Mouse (Mus musculus) midbrain, embryonic 11.5 days (tissue): ENCODE results near the gene Stac3. TPM values are rescaled to one million over a fixed set of nuclear protein-coding genes. Genes with fewer than 3 reads are reported as not detected.

Source experiments
- ATAC-seq: fragments of 200-750 bp; cut with Nextera tagmentation; 2 replicates; pipeline ENCODE4 v1.8.0; 2017; ENCODE audit warnings: moderate TSS enrichment, moderate library complexity; ENCODE audit not compliant: low FRiP score
- DNase-seq: peaks from one replicate; pipeline ENCODE4 v3.0.0; 2015; ENCODE audit warnings: low spot score; ENCODE audit errors: missing footprints
- H3K27ac ChIP-seq: fragments of 300-500 bp; sonication (generic); 2 replicates; pipeline ENCODE4 v1.5.1; 2014; ENCODE audit warnings: low read depth, low read length
- H3K27me3 ChIP-seq: fragments of 300-500 bp; sonication (generic); 2 replicates; pipeline ENCODE4 v1.6.1; 2014; ENCODE audit warnings: mild to moderate bottlenecking, low read length, moderate library complexity, mixed read lengths; ENCODE audit not compliant: control insufficient read depth, insufficient read depth
- H3K36me3 ChIP-seq: fragments of 300-500 bp; sonication (generic); 2 replicates; pipeline ENCODE4 v1.6.1; 2014; ENCODE audit warnings: mild to moderate bottlenecking, low read length, moderate library complexity, mixed read lengths; ENCODE audit not compliant: control insufficient read depth, insufficient read depth
- H3K4me1 ChIP-seq: fragments of 300-500 bp; sonication (generic); 2 replicates; pipeline ENCODE4 v1.6.1; 2014; ENCODE audit warnings: low read length; ENCODE audit not compliant: control insufficient read depth, insufficient read depth
- H3K4me2 ChIP-seq: fragments of 300-500 bp; sonication (generic); 2 replicates; pipeline ENCODE4 v1.6.1; 2014; ENCODE audit warnings: mild to moderate bottlenecking, moderate library complexity
- H3K4me3 ChIP-seq: fragments of 300-500 bp; sonication (generic); 2 replicates; pipeline ENCODE4 v1.5.1; 2014; ENCODE audit warnings: low read depth, low read length
- H3K9ac ChIP-seq: fragments of 300-500 bp; sonication (generic); 2 replicates; pipeline ENCODE4 v1.6.1; 2014; ENCODE audit warnings: low read length
- H3K9me3 ChIP-seq: fragments of 300-500 bp; sonication (generic); 2 replicates; pipeline ENCODE4 v1.6.1; 2016; ENCODE audit warnings: low read length; ENCODE audit not compliant: control insufficient read depth
- WGBS: fragments of 180-500 bp; shearing (Covaris S2); extraction: QIAGEN DNeasy Blood & Tissue Kit; methylation state at CpG from one replicate; pipeline ENCODE4 v1.1.7; 2014; 5-methylcytosine and 5-hydroxymethylcytosine counted together
- polyA plus RNA-seq: library from polyadenylated mRNA; unstranded; fragments of >200 nt; fragmentation: Nextera tagmentation; extraction: Ambion mirVana; gene quantifications from 2 replicates; pipeline ENCODE4 v1.2.1, GENCODE M21; 2014

Gene Stac3
- polyA plus RNA-seq, 1 experiment from 2014 or later = 0.14 TPM

GRCm38 (mm10) chr10:127530945-127531344 is 29.5 kb downstream of the Stac3 start:
- 2% methylated on average over 19 of the region's 25 CpGs for WGBS
- no peak for DNase-seq
- H3K4me2 ChIP-seq = peak overlapping the region; percentile 40

GRCm38 (mm10) chr10:127531548-127531947 is 30.1 kb downstream of the Stac3 start:
- no peak overlapping the region; the same call in 1 of the 2 replicates for H3K27ac ChIP-seq
- H3K4me2 ChIP-seq = peak overlapping the region; percentile 40

More at GRCm38 (mm10) chr10:127530945-127531344, 29.5 kb downstream of the Stac3 start:
- no peak for ATAC-seq
- H3K4me3 ChIP-seq = peak overlapping the region; percentile 20
- H3K36me3 ChIP-seq = no peaks in the 10 kb centered on the region
- H3K4me1 ChIP-seq = peaks cover 45% of the 10 kb centered on the region
- no peak overlapping the region for H3K27ac ChIP-seq
- no peaks in the 10 kb centered on the region for H3K9me3 ChIP-seq
- no peak overlapping the region for H3K9ac ChIP-seq
- H3K27me3 ChIP-seq = peaks cover 99% of the 10 kb centered on the region

GRCm38 (mm10) chr10:127534036-127534928 is 32.8 kb downstream of the Stac3 start, which contains the start of gene Nxph4:
Gene Nxph4, minus strand, starts transcription at chr10:127534559.
- H3K9ac ChIP-seq = peak within 1 kb of the TSS; percentile 55
- no peak for DNase-seq
- H3K27me3 ChIP-seq = peaks cover 72% of the 10 kb centered on the region
- WGBS = under 1% methylated on average over 72 of the region's 78 CpGs
- H3K4me3 ChIP-seq = peak within 1 kb of the TSS; percentile 41
- peak within 1 kb of the TSS; percentile 63 for H3K4me2 ChIP-seq
- H3K9me3 ChIP-seq = no peaks in the 10 kb centered on the region
- H3K36me3 ChIP-seq = no peaks in the 10 kb centered on the region; the same call in 1 of the 2 replicates
- peaks cover 32% of the 10 kb centered on the region for H3K4me1 ChIP-seq
- ATAC-seq = no peak; the same call in 1 of the 2 replicates
- H3K27ac ChIP-seq = 0 out of 2 replicates have a peak within 1 kb of the TSS, but pooled peaks have one; percentile 5

More at GRCm38 (mm10) chr10:127531548-127531947, 30.1 kb downstream of the Stac3 start:
- 0% methylated on average over 4 of the region's 4 CpGs for WGBS
- Histone ChIP-seq H3K36me3 (no peaks in the 10 kb centered on the region), H3K27me3 (peaks cover 99% of the 10 kb centered on the region), H3K4me3 (0 out of 2 replicates have a peak overlapping the region, but pooled peaks have one; percentile 20), H3K9me3 (no peaks in the 10 kb centered on the region), H3K4me1 (peaks cover 44% of the 10 kb centered on the region), H3K9ac (no peak overlapping the region)
- DNase-seq (no peak), ATAC-seq (0 out of 2 replicates have a peak, but pooled peaks have one; percentile 6)

GRCm38 (mm10) chr10:127534929-127535384 is 33.5 kb downstream of the Stac3 start:
- H3K27me3 ChIP-seq = peaks cover 66% of the 10 kb centered on the region
- ATAC-seq (peak; percentile 19; the same call in 1 of the 2 replicates), DNase-seq (no peak)
- H3K4me3 ChIP-seq = peak overlapping the region; percentile 41
- H3K27ac ChIP-seq = 0 out of 2 replicates have a peak overlapping the region, but pooled peaks have one; percentile 5
- H3K4me2 ChIP-seq = peak overlapping the region; percentile 63
- H3K36me3 ChIP-seq = peaks cover 4% of the 10 kb centered on the region; the same call in 1 of the 2 replicates
- 1% methylated on average over 28 of the region's 30 CpGs for WGBS
- peak overlapping the region; percentile 38; the same call in 1 of the 2 replicates for H3K9ac ChIP-seq
- no peaks in the 10 kb centered on the region for H3K9me3 ChIP-seq
- H3K4me1 ChIP-seq = peaks cover 29% of the 10 kb centered on the region

- ATAC-seq = peak; percentile 65
- WGBS = 11% methylated on average over 8 of the region's 8 CpGs
- H3K27me3 ChIP-seq = peaks cover 48% of the 10 kb centered on the region
- no peaks in the 10 kb centered on the region for H3K9me3 ChIP-seq
- no peak for DNase-seq
- H3K36me3 ChIP-seq = peaks cover 5% of the 10 kb centered on the region
- H3K4me2 ChIP-seq = no peak overlapping the region
- 0 out of 2 replicates have a peak overlapping the region, but pooled peaks have one; percentile 14 for H3K27ac ChIP-seq
- no peak overlapping the region for H3K4me3 ChIP-seq
- no peak overlapping the region for H3K9ac ChIP-seq
- peaks cover 23% of the 10 kb centered on the region for H3K4me1 ChIP-seq
Observed at GRCm38 (mm10) chr10:127536586-127537314, 35.3 kb downstream of the Stac3 start.

- Histone ChIP-seq H3K4me1 (peaks cover 23% of the 10 kb centered on the region), H3K27me3 (peaks cover 36% of the 10 kb centered on the region), H3K9me3 (no peaks in the 10 kb centered on the region), H3K9ac (no peak overlapping the region), H3K4me2 (no peak overlapping the region), H3K27ac (no peak overlapping the region), H3K36me3 (peaks cover 8% of the 10 kb centered on the region), H3K4me3 (no peak overlapping the region)
- 22% methylated on average over 7 of the region's 7 CpGs for WGBS
- ATAC-seq (peak; percentile 49), DNase-seq (peak; percentile 96)
Observed at GRCm38 (mm10) chr10:127537854-127538583, 36.5 kb downstream of the Stac3 start.

- Histone ChIP-seq H3K27ac (no peak overlapping the region), H3K4me2 (no peak overlapping the region), H3K4me1 (peaks cover 5% of the 10 kb centered on the region; the same call in 1 of the 2 replicates), H3K9ac (no peak overlapping the region), H3K27me3 (peaks cover under 1% of the 10 kb centered on the region), H3K9me3 (no peaks in the 10 kb centered on the region), H3K4me3 (no peak overlapping the region), H3K36me3 (peaks cover 18% of the 10 kb centered on the region)
- 95% methylated on average over 8 of the region's 8 CpGs for WGBS
- DNase-seq = no peak
- ATAC-seq = no peak
Observed at GRCm38 (mm10) chr10:127541510-127541909, 40.0 kb downstream of the Stac3 start.

GRCm38 (mm10) chr10:127542084-127542483 is 40.6 kb downstream of the Stac3 start:
- Histone ChIP-seq H3K4me1 (0 out of 2 replicates have a peak, but pooled peaks cover under 1% of the 10 kb centered on the region), H3K27ac (no peak overlapping the region)

More at GRCm38 (mm10) chr10:127542084-127542483, 40.6 kb downstream of the Stac3 start:
- Histone ChIP-seq H3K4me2 (no peak overlapping the region), H3K36me3 (peaks cover 19% of the 10 kb centered on the region), H3K9ac (no peak overlapping the region), H3K9me3 (no peaks in the 10 kb centered on the region), H3K27me3 (no peaks in the 10 kb centered on the region), H3K4me3 (no peak overlapping the region)
- 67% methylated on average over 13 of the region's 13 CpGs for WGBS
- no peak for DNase-seq
- ATAC-seq = no peak
